ENCODE assay signal across 10 mouse cellular contexts in genomic region chr8:94869146-94869545, GRCm38 (mm10). TPM values are rescaled to one million over a fixed set of nuclear protein-coding genes. Genes with fewer than 3 reads are reported as not detected.
A peak's percentile ranks its signal among the peaks of the same experiment; 100 is the strongest.
DNase-seq lines count a peak whose midpoint lies in the region; ATAC-seq and TF ChIP-seq lines count a peak whose summit lies in the region.
"Had no signal": no experiment of that assay in that cellular context is flagged by ENCODE, and none has a peak within 500 bp of the region (broad histone marks: within the 10 kb centered on the region; RNA-seq: fewer than 3 reads in every experiment).

No protein-coding gene starts in this region.

- H3K27ac ChIP-seq in liver, embryonic 13.5 days, result no peak overlapping the region
- H3K27ac ChIP-seq in liver, embryonic 11.5 days (ENCODE audit: low read depth, low read length), result no peak overlapping the region
- H3K27ac ChIP-seq in forebrain, embryonic 14.5 days (ENCODE audit: low read depth, low read length), result no peak overlapping the region
- H3K27ac ChIP-seq in hindbrain, postnatal 0 days, result no peak overlapping the region
- 0 out of 2 replicates have a peak overlapping the region, but pooled peaks have one; percentile 10 for H3K27ac ChIP-seq in neural tube, embryonic 14.5 days (ENCODE audit: low read depth, low read length)

- no peak overlapping the region for H3K4me3 ChIP-seq in liver, embryonic 13.5 days (replicated peaks)
- H3K4me3 ChIP-seq in liver, embryonic 11.5 days (ENCODE audit: low read depth, low read length), result no peak overlapping the region
- peak overlapping the region; percentile 54; the same call in 1 of the 2 replicates for H3K4me3 ChIP-seq in forebrain, embryonic 14.5 days (ENCODE audit: low read depth, low read length)
- H3K4me3 ChIP-seq in hindbrain, postnatal 0 days (ENCODE audit: low read length), result peak overlapping the region; percentile 60
- peak overlapping the region; percentile 59 for H3K4me3 ChIP-seq in neural tube, embryonic 14.5 days (ENCODE audit: low read depth, low read length)
- H3K4me3 ChIP-seq: erythroblast, embryonic 14.5 days had no signal

- 0 out of 2 replicates have a peak, but pooled peaks have one; percentile 9 for ATAC-seq in liver, embryonic 13.5 days (ENCODE audit: low read depth)
- no peak for ATAC-seq in liver, embryonic 11.5 days (replicated peaks; ENCODE audit: low FRiP score)
- ATAC-seq in forebrain, embryonic 14.5 days, result no peak
- no peak for ATAC-seq in hindbrain, postnatal 0 days
- no peak for ATAC-seq in neural tube, embryonic 14.5 days (ENCODE audit: low read depth)

- 69% methylated on average over 7 of the region's 7 CpGs for WGBS in liver, embryonic 13.5 days (ENCODE audit: insufficient replicate concordance)
- 75% methylated on average over 7 of the region's 7 CpGs for WGBS in liver, embryonic 11.5 days
- 55% methylated on average over 7 of the region's 7 CpGs for WGBS in forebrain, embryonic 14.5 days
- WGBS in hindbrain, postnatal 0 days, result 50% methylated on average over 7 of the region's 7 CpGs
- WGBS in neural tube, embryonic 14.5 days, result 60% methylated on average over 7 of the region's 7 CpGs

- no peak overlapping the region for H3K9ac ChIP-seq in liver, embryonic 13.5 days
- H3K9ac ChIP-seq in liver, embryonic 11.5 days (ENCODE audit: low read depth, low read length), result no peak overlapping the region
- peak overlapping the region; percentile 79 for H3K9ac ChIP-seq in forebrain, embryonic 14.5 days (ENCODE audit: low read length)
- peak overlapping the region; percentile 76 for H3K9ac ChIP-seq in hindbrain, postnatal 0 days (replicated peaks; ENCODE audit: low read length)
- H3K9ac ChIP-seq in neural tube, embryonic 14.5 days (replicated peaks; ENCODE audit: low read depth, low read length), result peak overlapping the region; percentile 72

- peaks cover 84% of the 10 kb centered on the region for H3K4me1 ChIP-seq in liver, embryonic 13.5 days (replicated peaks)
- peaks cover 37% of the 10 kb centered on the region for H3K4me1 ChIP-seq in liver, embryonic 11.5 days (replicated peaks; ENCODE audit: control insufficient read depth, insufficient read depth, low read length)
- peaks cover 40% of the 10 kb centered on the region for H3K4me1 ChIP-seq in forebrain, embryonic 14.5 days (ENCODE audit: control insufficient read depth, insufficient read depth, low read length)
- peaks cover 22% of the 10 kb centered on the region for H3K4me1 ChIP-seq in hindbrain, postnatal 0 days (ENCODE audit: insufficient read depth, low read length)
- H3K4me1 ChIP-seq in neural tube, embryonic 14.5 days (ENCODE audit: control insufficient read depth, insufficient read depth, low read length), result peaks cover 19% of the 10 kb centered on the region

- H3K27me3 ChIP-seq in liver, embryonic 13.5 days, result peaks cover 42% of the 10 kb centered on the region
- peaks cover 2% of the 10 kb centered on the region; the same call in 1 of the 2 replicates for H3K27me3 ChIP-seq in liver, embryonic 11.5 days (replicated peaks; ENCODE audit: control insufficient read depth, insufficient read depth, low read length)
- no peaks in the 10 kb centered on the region for H3K27me3 ChIP-seq in forebrain, embryonic 14.5 days (replicated peaks; ENCODE audit: control insufficient read depth, insufficient read depth, low read length)
- H3K27me3 ChIP-seq in hindbrain, postnatal 0 days (ENCODE audit: insufficient read depth, low read length), result no peaks in the 10 kb centered on the region
- no peaks in the 10 kb centered on the region for H3K27me3 ChIP-seq in neural tube, embryonic 14.5 days (ENCODE audit: control insufficient read depth, insufficient read depth, low read length)

- no peak for DNase-seq in liver, embryonic 13.5 days
- DNase-seq in liver, embryonic 11.5 days (ENCODE audit: low spot score), result no peak
- DNase-seq in forebrain, embryonic 14.5 days (ENCODE audit: low spot score), result no peak
- no peak for DNase-seq in hindbrain, postnatal 0 days (ENCODE audit: low spot score)
- no peak for DNase-seq in kidney, postnatal 4 days
- no peak for DNase-seq in layer of hippocampus, adult 9-10 months (ENCODE audit: low spot score)
- no peak for DNase-seq in lung, postnatal 36 days
- DNase-seq: cerebellum, adult 11 months had no signal

- peaks cover 67% of the 10 kb centered on the region for H3K36me3 ChIP-seq in liver, embryonic 13.5 days
- H3K36me3 ChIP-seq in liver, embryonic 11.5 days (ENCODE audit: control insufficient read depth, insufficient read depth, low read length), result peaks cover 17% of the 10 kb centered on the region; the same call in 1 of the 2 replicates
- H3K36me3 ChIP-seq in forebrain, embryonic 14.5 days (ENCODE audit: control insufficient read depth, insufficient read depth, low read length), result peaks cover 28% of the 10 kb centered on the region
- H3K36me3 ChIP-seq in hindbrain, postnatal 0 days (ENCODE audit: insufficient read depth, low read length), result peaks cover 23% of the 10 kb centered on the region
- H3K36me3 ChIP-seq in neural tube, embryonic 14.5 days (ENCODE audit: control insufficient read depth, insufficient read depth, low read length), result peaks cover 20% of the 10 kb centered on the region

- H3K9me3 ChIP-seq in liver, embryonic 13.5 days (replicated peaks), result no peaks in the 10 kb centered on the region
- H3K9me3 ChIP-seq in liver, embryonic 11.5 days (ENCODE audit: control insufficient read depth, low read length), result no peaks in the 10 kb centered on the region
- H3K9me3 ChIP-seq in forebrain, embryonic 14.5 days (replicated peaks; ENCODE audit: control insufficient read depth, low read length), result no peaks in the 10 kb centered on the region
- no peaks in the 10 kb centered on the region for H3K9me3 ChIP-seq in hindbrain, postnatal 0 days (ENCODE audit: low read length)
- H3K9me3 ChIP-seq in neural tube, embryonic 14.5 days (ENCODE audit: control insufficient read depth, low read length), result no peaks in the 10 kb centered on the region

- no peak for TF ChIP-seq CTCF in hindbrain, postnatal 0 days (IDR thresholded peaks at IDR 0.05; ENCODE audit: low read depth)

- no peak overlapping the region for H3K4me2 ChIP-seq in liver, embryonic 13.5 days
- H3K4me2 ChIP-seq in liver, embryonic 11.5 days, result no peak overlapping the region
- H3K4me2 ChIP-seq in forebrain, embryonic 14.5 days (ENCODE audit: low read length), result peak overlapping the region; percentile 77
- peak overlapping the region; percentile 75 for H3K4me2 ChIP-seq in hindbrain, postnatal 0 days (ENCODE audit: low read depth, low read length)
- peak overlapping the region; percentile 75 for H3K4me2 ChIP-seq in neural tube, embryonic 14.5 days (ENCODE audit: low read depth, low read length)

RNA-seq across cellular contexts. Expression of gene Dok4, which starts 7.0 kb away (rescaled TPM):
- polyA plus RNA-seq in liver, embryonic 13.5 days (2015; fragmentation: Nextera tagmentation; extraction: Ambion mirVana), result 9.3 and 9.8 TPM in 2 replicates
- 13.2 and 13.9 TPM in 2 replicates for polyA plus RNA-seq in liver, embryonic 11.5 days (2014; fragmentation: Nextera tagmentation; extraction: Ambion mirVana)
- polyA plus RNA-seq in forebrain, embryonic 14.5 days (2014; fragmentation: Nextera tagmentation; extraction: Ambion mirVana), result 42.6 and 54.7 TPM in 2 replicates
- 121 and 127 TPM in 2 replicates for total RNA-seq in hindbrain, postnatal 0 days (2014; rRNA removed)
- polyA plus RNA-seq in hindbrain, postnatal 0 days (2015; fragmentation: Nextera tagmentation; extraction: Ambion mirVana), result 60.8 and 66.9 TPM in 2 replicates
- 66.6 and 103 TPM in 2 replicates for polyA plus RNA-seq in neural tube, embryonic 14.5 days (2014; fragmentation: Nextera tagmentation; extraction: Ambion mirVana)

RNA-seq across cellular contexts. Expression of gene Polr2c, which starts 11.9 kb away (rescaled TPM):
- polyA plus RNA-seq in liver, embryonic 13.5 days (2015; fragmentation: Nextera tagmentation; extraction: Ambion mirVana), result 94.5 and 95.3 TPM in 2 replicates
- 162 and 172 TPM in 2 replicates for polyA plus RNA-seq in liver, embryonic 11.5 days (2014; fragmentation: Nextera tagmentation; extraction: Ambion mirVana)
- 163 and 174 TPM in 2 replicates for polyA plus RNA-seq in forebrain, embryonic 14.5 days (2014; fragmentation: Nextera tagmentation; extraction: Ambion mirVana)
- total RNA-seq in hindbrain, postnatal 0 days (2014; rRNA removed), result 65.3 and 81.6 TPM in 2 replicates
- 102 TPM in 2 replicates for polyA plus RNA-seq in hindbrain, postnatal 0 days (2015; fragmentation: Nextera tagmentation; extraction: Ambion mirVana)
- polyA plus RNA-seq in neural tube, embryonic 14.5 days (2014; fragmentation: Nextera tagmentation; extraction: Ambion mirVana), result 118 TPM in 2 replicates

RNA-seq across cellular contexts. Expression of gene Ciapin1, which starts 31.0 kb away (rescaled TPM):
- polyA plus RNA-seq in liver, embryonic 13.5 days (2015; fragmentation: Nextera tagmentation; extraction: Ambion mirVana), result 66.7 and 68.0 TPM in 2 replicates
- 94.8 and 99.5 TPM in 2 replicates for polyA plus RNA-seq in liver, embryonic 11.5 days (2014; fragmentation: Nextera tagmentation; extraction: Ambion mirVana)
- 124 and 147 TPM in 2 replicates for polyA plus RNA-seq in forebrain, embryonic 14.5 days (2014; fragmentation: Nextera tagmentation; extraction: Ambion mirVana)
- total RNA-seq in hindbrain, postnatal 0 days (2014; rRNA removed), result 62.5 and 72.6 TPM in 2 replicates
- 139 and 144 TPM in 2 replicates for polyA plus RNA-seq in hindbrain, postnatal 0 days (2015; fragmentation: Nextera tagmentation; extraction: Ambion mirVana)
- polyA plus RNA-seq in neural tube, embryonic 14.5 days (2014; fragmentation: Nextera tagmentation; extraction: Ambion mirVana), result 149 and 174 TPM in 2 replicates

RNA-seq across cellular contexts. Expression of gene Coq9, which starts 31.0 kb away (rescaled TPM):
- 51.4 and 51.5 TPM in 2 replicates for polyA plus RNA-seq in liver, embryonic 13.5 days (2015; fragmentation: Nextera tagmentation; extraction: Ambion mirVana)
- polyA plus RNA-seq in liver, embryonic 11.5 days (2014; fragmentation: Nextera tagmentation; extraction: Ambion mirVana), result 82.2 and 82.9 TPM in 2 replicates
- polyA plus RNA-seq in forebrain, embryonic 14.5 days (2014; fragmentation: Nextera tagmentation; extraction: Ambion mirVana), result 63.1 TPM in 2 replicates
- total RNA-seq in hindbrain, postnatal 0 days (2014; rRNA removed), result 109 and 133 TPM in 2 replicates
- polyA plus RNA-seq in hindbrain, postnatal 0 days (2015; fragmentation: Nextera tagmentation; extraction: Ambion mirVana), result 54.7 and 59.2 TPM in 2 replicates
- 62.3 and 67.1 TPM in 2 replicates for polyA plus RNA-seq in neural tube, embryonic 14.5 days (2014; fragmentation: Nextera tagmentation; extraction: Ambion mirVana)

RNA-seq across cellular contexts. Expression of gene Ccdc102a, which starts 48.8 kb away (rescaled TPM):
- polyA plus RNA-seq in liver, embryonic 13.5 days (2015; fragmentation: Nextera tagmentation; extraction: Ambion mirVana), result 3.5 TPM in 2 replicates
- polyA plus RNA-seq in liver, embryonic 11.5 days (2014; fragmentation: Nextera tagmentation; extraction: Ambion mirVana), result 16.4 and 17.6 TPM in 2 replicates
- polyA plus RNA-seq in forebrain, embryonic 14.5 days (2014; fragmentation: Nextera tagmentation; extraction: Ambion mirVana), result 6.9 and 7.9 TPM in 2 replicates
- total RNA-seq in hindbrain, postnatal 0 days (2014; rRNA removed), result 7.8 and 12.8 TPM in 2 replicates
- 5.5 and 6.1 TPM in 2 replicates for polyA plus RNA-seq in hindbrain, postnatal 0 days (2015; fragmentation: Nextera tagmentation; extraction: Ambion mirVana)
- 2.9 and 7.9 TPM in 2 replicates for polyA plus RNA-seq in neural tube, embryonic 14.5 days (2014; fragmentation: Nextera tagmentation; extraction: Ambion mirVana)

Comparison
In these comparisons a context has a peak if more than half of its experiments do, and no peak if none do; other contexts are left out.
1. H3K4me2 ChIP-seq: peak in forebrain, embryonic 14.5 days (single experiment), hindbrain, postnatal 0 days (single experiment) and neural tube, embryonic 14.5 days (single experiment); none in liver, embryonic 13.5 days (single experiment) and liver, embryonic 11.5 days (single experiment).
2. H3K4me3 ChIP-seq: peak in forebrain, embryonic 14.5 days (single experiment), hindbrain, postnatal 0 days (single experiment) and neural tube, embryonic 14.5 days (single experiment); none in liver, embryonic 13.5 days (single experiment) and liver, embryonic 11.5 days (single experiment).
3. H3K9ac ChIP-seq: peak in forebrain, embryonic 14.5 days (single experiment), hindbrain, postnatal 0 days (single experiment) and neural tube, embryonic 14.5 days (single experiment); none in liver, embryonic 13.5 days (single experiment) and liver, embryonic 11.5 days (single experiment).